Mouse (Mus musculus): ENCODE data around the gene Specc1l. TPM values are rescaled to one million over a fixed set of nuclear protein-coding genes. Genes with fewer than 3 reads are reported as not detected.

The Specc1l gene
- polyA plus RNA-seq, 1 experiment from 2014 or later = 47.3 TPM

DNA sequence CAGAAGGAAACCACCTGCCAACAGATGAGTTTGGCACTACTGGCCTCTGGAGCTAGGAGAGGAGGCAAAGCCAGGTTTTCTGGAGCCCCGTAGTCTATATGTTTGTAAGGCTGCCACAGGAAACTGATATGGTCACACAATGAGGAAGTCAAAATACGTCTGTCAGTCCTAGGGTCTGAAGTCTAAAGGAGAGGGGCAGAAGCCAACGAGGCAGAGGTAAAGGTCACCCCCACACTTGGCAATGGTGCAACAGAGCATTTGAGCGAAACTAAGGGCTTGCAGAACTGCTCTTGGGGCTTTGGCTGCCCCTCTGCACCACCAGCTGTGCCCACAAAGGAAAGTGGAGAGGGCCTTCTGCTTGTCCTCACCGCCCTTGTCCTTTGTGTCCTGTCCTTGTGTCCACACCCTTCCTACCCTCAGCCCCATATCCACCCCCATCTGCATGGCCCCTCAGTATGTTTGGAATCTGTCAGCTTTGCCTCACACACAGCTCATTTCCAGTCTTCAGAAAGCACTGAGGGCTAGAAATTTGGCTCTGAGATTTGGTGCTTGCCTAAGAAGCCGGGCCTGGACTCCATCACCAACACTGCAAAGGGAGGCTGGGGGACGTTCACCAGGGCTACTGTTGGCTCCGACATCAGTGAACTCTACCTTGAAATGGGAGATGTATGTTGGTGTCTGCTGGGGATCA lies 24.4 kb upstream of the Specc1l start:
- Histone ChIP-seq H3K4me2 (no peak overlapping the region), H3K9ac (no peak overlapping the region), H3K9me3 (no peaks in the 10 kb centered on the region), H3K27ac (peak overlapping the region; percentile 84), H3K4me1 (peaks cover 39% of the 10 kb centered on the region), H3K36me3 (0 out of 2 replicates have a peak, but pooled peaks cover 5% of the 10 kb centered on the region), H3K27me3 (no peaks in the 10 kb centered on the region), H3K4me3 (no peak overlapping the region)
- WGBS = 31% methylated on average over 8 of the region's 8 CpGs
- ATAC-seq (ENCODE audit: borderline replicate concordance, extremely low read depth, low FRiP score, low TSS enrichment) = peak; percentile 82

DNA sequence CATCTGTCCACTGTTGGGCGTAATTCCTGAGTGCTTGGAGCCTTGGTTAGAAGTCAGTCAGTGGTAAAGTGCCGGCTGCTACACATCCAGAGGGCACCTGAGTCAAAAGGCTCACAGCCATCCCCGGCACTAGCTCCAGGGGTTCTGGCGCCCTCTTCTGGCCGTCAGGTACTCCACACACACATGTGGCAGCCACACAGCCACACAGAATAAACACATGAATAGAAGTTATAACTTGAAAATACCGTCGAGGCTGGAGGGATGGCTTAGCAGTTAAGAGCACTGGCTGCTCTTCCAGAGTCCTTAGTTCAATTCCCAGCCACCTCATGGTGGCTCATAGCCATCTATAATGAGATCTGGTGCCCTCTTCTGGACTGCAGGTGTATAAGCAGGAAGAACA lies 20.2 kb upstream of the Specc1l start:
- Histone ChIP-seq H3K36me3 (no peaks in the 10 kb centered on the region), H3K4me2 (no peak overlapping the region), H3K9ac (no peak overlapping the region), H3K4me3 (no peak overlapping the region), H3K27me3 (no peaks in the 10 kb centered on the region), H3K9me3 (0 out of 2 replicates have a peak, but pooled peaks cover 3% of the 10 kb centered on the region), H3K4me1 (peaks cover 20% of the 10 kb centered on the region), H3K27ac (no peak overlapping the region)
- no peak for ATAC-seq (ENCODE audit: borderline replicate concordance, extremely low read depth, low FRiP score, low TSS enrichment)
- 47% methylated on average over 7 of the region's 7 CpGs for WGBS

DNA sequence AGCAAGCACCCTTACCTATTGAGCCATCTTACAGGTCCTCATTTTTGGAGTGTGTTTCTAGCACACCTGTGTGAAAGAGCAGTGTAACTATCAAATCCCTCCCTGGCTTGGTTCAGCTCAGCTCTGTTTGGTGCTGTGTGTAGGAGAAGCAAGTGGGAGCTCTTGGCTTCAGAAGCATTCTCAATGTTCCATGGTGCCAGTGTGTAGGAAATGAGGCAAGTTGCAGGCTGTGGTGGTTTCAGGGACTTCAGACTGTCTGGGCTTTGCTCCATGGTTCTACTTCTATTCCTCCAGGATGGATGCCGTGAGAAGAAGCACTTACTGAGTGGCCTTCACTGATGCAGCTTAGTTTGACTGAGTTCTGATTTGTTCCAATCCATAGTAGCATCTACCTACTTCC lies 14.1 kb upstream of the Specc1l start:
- ATAC-seq (ENCODE audit: borderline replicate concordance, extremely low read depth, low FRiP score, low TSS enrichment) = no peak
- no peak overlapping the region for H3K27ac ChIP-seq
- H3K4me2 ChIP-seq = no peak overlapping the region
- H3K36me3 ChIP-seq = no peaks in the 10 kb centered on the region
- H3K27me3 ChIP-seq = no peaks in the 10 kb centered on the region
- 0 out of 2 replicates have a peak, but pooled peaks cover 2% of the 10 kb centered on the region for H3K9me3 ChIP-seq
- no peak overlapping the region for H3K9ac ChIP-seq
- peaks cover 10% of the 10 kb centered on the region; the same call in 1 of the 2 replicates for H3K4me1 ChIP-seq
- 89% methylated on average over 1 of the region's 1 CpGs for WGBS
- no peak overlapping the region for H3K4me3 ChIP-seq

DNA sequence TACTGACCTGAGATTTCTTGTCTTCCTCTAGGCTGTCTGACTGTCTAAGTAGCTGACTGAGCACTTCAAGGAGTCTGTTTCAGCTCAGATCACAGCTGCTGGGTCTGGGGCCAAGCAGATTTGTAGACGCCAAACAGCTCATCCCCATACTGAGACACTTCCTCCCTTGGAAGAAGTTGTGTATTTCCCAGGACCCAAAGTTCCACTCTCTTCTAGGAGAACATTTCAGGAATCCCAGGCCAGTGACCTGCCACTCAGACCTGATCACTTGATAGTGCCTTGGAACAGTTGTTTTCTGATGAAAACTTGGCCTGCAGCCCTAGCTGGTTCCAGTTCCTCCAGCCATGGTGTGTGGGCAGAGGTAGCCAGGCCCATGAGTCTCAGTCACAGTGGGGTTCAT lies 11.1 kb upstream of the Specc1l start:
- Histone ChIP-seq H3K9me3 (no peaks in the 10 kb centered on the region), H3K4me3 (no peak overlapping the region), H3K36me3 (no peaks in the 10 kb centered on the region), H3K4me2 (no peak overlapping the region), H3K9ac (no peak overlapping the region), H3K4me1 (peaks cover 10% of the 10 kb centered on the region; the same call in 1 of the 2 replicates), H3K27ac (peak overlapping the region; percentile 75), H3K27me3 (no peaks in the 10 kb centered on the region)
- WGBS = 38% methylated on average over 1 of the region's 1 CpGs
- ATAC-seq (ENCODE audit: borderline replicate concordance, extremely low read depth, low FRiP score, low TSS enrichment) = peak; percentile 92

DNA sequence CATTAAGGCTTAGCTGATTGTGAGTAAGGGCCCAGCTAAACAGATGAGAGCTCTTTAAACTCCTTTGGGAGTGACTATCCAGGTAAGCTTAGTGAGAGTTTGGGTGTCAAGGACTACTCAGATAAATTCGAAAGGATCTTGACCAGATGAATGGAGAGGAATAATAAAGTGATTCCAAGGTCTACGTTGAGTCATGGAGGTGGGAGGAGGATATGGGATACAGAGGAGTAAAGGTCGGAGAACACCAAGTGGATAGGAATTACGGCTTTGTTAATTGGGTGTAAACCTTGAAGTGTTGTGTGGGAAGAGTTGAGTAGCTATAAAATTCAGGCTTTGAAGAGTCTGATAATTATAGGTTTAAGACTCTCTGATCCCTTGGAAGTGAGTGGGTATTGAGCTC lies 5.7 kb upstream of the Specc1l start:
- no peaks in the 10 kb centered on the region for H3K27me3 ChIP-seq
- no peak overlapping the region for H3K27ac ChIP-seq
- H3K36me3 ChIP-seq = no peaks in the 10 kb centered on the region
- H3K4me1 ChIP-seq = peaks cover 7% of the 10 kb centered on the region; the same call in 1 of the 2 replicates
- no peaks in the 10 kb centered on the region for H3K9me3 ChIP-seq
- no peak overlapping the region for H3K4me2 ChIP-seq
- H3K4me3 ChIP-seq = no peak overlapping the region
- WGBS = 73% methylated on average over 4 of the region's 4 CpGs
- no peak for ATAC-seq (ENCODE audit: borderline replicate concordance, extremely low read depth, low FRiP score, low TSS enrichment)
- no peak overlapping the region for H3K9ac ChIP-seq

DNA sequence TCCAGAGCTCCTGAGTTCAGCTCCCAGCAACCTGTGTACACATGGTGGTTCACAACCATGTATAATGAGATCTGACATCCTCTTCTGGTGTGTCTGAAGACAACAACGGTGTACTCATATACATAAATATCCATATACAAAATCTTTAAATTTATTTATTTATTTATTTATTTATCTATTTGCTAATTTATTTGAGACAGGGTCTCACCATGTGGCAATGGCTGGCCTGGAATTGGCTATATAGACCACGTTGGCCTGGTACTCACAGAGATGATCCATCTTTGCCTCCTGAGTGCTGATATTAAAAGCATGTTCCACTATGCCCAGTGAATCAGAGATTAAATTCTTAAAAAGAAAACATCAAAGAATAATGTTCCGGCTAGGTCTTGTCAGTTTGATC lies 1.0 kb upstream of the Specc1l start:
- no peak overlapping the region for H3K9ac ChIP-seq
- H3K36me3 ChIP-seq = no peaks in the 10 kb centered on the region
- H3K27ac ChIP-seq = no peak overlapping the region
- no peaks in the 10 kb centered on the region for H3K27me3 ChIP-seq
- no peak overlapping the region for H3K4me2 ChIP-seq
- H3K4me1 ChIP-seq = peaks cover 8% of the 10 kb centered on the region
- no peaks in the 10 kb centered on the region for H3K9me3 ChIP-seq
- ATAC-seq (ENCODE audit: borderline replicate concordance, extremely low read depth, low FRiP score, low TSS enrichment) = no peak
- 91% methylated on average over 3 of the region's 3 CpGs for WGBS
- no peak overlapping the region for H3K4me3 ChIP-seq

DNA sequence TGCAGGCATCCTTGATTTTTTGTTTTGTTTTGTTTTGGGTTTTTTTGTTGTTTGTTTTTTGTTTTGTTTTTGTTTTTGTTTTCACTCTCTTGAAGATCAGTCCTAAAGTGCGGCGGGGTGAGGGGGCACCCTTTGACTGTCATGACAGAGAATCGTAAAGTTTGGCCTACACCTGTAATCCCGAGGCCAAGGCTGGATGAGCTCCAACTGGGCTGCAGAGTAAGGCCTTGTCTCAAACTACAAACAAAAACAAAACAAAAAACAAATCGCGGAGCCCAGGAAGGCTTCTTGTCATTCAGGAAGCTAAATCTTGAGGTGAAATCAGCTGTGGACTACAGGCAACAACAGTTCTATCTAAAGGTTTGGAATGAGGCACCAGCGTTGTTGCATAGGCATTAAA lies 1.1 kb downstream of the Specc1l start:
- Histone ChIP-seq H3K27ac (no peak overlapping the region), H3K36me3 (no peaks in the 10 kb centered on the region), H3K4me3 (peak overlapping the region; percentile 93), H3K9ac (peak overlapping the region; percentile 94), H3K4me1 (peaks cover 12% of the 10 kb centered on the region), H3K27me3 (no peaks in the 10 kb centered on the region), H3K4me2 (peak overlapping the region; percentile 72), H3K9me3 (no peaks in the 10 kb centered on the region)
- ATAC-seq (ENCODE audit: borderline replicate concordance, extremely low read depth, low FRiP score, low TSS enrichment) = no peak
- 41% methylated on average over 7 of the region's 7 CpGs for WGBS

DNA sequence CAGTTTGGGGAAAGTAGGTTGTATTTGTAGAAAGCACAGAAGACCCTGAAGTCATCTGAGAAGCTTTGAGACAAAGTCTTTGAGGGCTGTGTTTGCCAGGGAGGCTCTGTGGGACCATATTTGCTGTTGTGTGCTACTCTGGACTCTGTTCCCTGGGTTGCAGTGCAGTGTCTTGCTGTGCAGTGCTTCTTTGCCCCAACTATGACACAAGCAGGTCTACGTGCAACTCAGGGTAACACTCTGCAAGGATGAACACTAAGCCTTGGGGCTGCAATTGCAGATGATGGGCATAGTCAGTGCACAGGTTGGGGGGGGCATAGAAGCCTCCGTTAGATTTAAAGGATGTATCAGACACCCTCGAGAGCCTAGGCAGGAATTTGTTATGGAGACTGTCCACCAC lies 8.8 kb downstream of the Specc1l start:
- Histone ChIP-seq H3K9ac (no peak overlapping the region), H3K4me2 (no peak overlapping the region), H3K36me3 (no peaks in the 10 kb centered on the region), H3K4me3 (no peak overlapping the region), H3K27me3 (no peaks in the 10 kb centered on the region), H3K27ac (no peak overlapping the region), H3K9me3 (no peaks in the 10 kb centered on the region), H3K4me1 (peaks cover 32% of the 10 kb centered on the region)
- 83% methylated on average over 3 of the region's 3 CpGs for WGBS
- no peak for ATAC-seq (ENCODE audit: borderline replicate concordance, extremely low read depth, low FRiP score, low TSS enrichment)

DNA sequence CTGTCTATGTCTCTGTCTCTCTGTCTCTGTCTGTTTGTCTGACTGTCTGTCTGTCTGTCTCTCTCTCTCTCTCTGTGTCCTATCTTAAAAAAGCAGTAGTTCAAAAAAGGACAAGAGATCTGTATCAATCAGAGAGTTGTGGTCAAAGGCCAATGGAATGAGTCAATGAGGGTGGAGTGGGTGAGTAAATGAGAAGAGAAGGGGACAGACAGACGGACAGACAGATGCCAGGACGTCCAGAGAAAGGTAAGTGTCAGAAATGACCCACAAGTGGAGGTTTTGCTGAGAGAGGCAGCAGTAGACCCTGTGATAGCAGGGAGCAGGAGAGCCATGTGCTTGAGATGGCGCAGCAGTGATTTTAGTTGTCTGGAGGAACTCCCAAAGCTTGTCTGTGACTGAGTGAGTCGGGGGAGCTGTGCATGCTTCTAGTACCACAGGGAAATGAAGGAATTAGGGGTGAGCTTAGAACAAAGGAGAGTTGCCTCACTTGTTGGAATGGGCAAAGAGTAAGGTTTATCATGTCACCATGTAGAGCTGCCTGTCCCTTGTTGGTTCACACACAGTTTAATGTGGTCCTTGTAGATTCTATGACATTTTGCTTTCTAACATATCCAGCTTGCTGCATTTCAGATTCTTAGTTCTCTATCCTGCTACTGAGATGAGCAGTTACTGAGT lies 10.2 kb downstream of the Specc1l start:
- H3K9ac ChIP-seq = no peak overlapping the region
- H3K4me3 ChIP-seq = no peak overlapping the region
- peak overlapping the region; percentile 11; the same call in 1 of the 2 replicates for H3K27ac ChIP-seq
- H3K9me3 ChIP-seq = no peaks in the 10 kb centered on the region
- H3K4me2 ChIP-seq = no peak overlapping the region
- ATAC-seq (ENCODE audit: borderline replicate concordance, extremely low read depth, low FRiP score, low TSS enrichment) = no peak
- H3K27me3 ChIP-seq = no peaks in the 10 kb centered on the region
- no peaks in the 10 kb centered on the region for H3K36me3 ChIP-seq
- 60% methylated on average over 4 of the region's 4 CpGs for WGBS
- H3K4me1 ChIP-seq = peaks cover 32% of the 10 kb centered on the region

DNA sequence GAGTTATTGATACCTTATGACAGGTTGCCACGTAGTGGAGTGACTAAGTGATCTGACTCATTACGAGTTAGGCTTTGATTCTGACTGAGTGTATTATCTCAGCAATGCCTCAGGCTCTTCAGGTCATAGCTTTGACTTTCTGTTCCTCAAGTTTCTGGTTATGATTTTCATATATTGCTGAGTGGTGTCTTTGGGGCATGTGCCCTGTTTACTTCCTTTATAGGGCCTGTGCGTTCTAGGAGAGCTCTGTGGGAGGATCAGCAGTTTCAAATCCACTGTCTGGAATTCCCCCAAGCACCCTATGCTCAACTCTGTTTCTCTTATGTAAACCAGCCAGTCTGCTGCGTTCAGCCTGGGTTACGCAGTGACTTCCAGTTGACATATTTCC lies 10.7 kb downstream of the Specc1l start:
- no peak for ATAC-seq (ENCODE audit: borderline replicate concordance, extremely low read depth, low FRiP score, low TSS enrichment)
- H3K4me3 ChIP-seq = no peak overlapping the region
- H3K4me2 ChIP-seq = no peak overlapping the region
- peak overlapping the region; percentile 11; the same call in 1 of the 2 replicates for H3K27ac ChIP-seq
- no peaks in the 10 kb centered on the region for H3K27me3 ChIP-seq
- H3K9me3 ChIP-seq = no peaks in the 10 kb centered on the region
- H3K9ac ChIP-seq = no peak overlapping the region
- H3K36me3 ChIP-seq = no peaks in the 10 kb centered on the region
- whole genome bisulfite sequencing = 51% methylated on average over 5 of the region's 5 CpGs
- H3K4me1 ChIP-seq = peaks cover 28% of the 10 kb centered on the region

DNA sequence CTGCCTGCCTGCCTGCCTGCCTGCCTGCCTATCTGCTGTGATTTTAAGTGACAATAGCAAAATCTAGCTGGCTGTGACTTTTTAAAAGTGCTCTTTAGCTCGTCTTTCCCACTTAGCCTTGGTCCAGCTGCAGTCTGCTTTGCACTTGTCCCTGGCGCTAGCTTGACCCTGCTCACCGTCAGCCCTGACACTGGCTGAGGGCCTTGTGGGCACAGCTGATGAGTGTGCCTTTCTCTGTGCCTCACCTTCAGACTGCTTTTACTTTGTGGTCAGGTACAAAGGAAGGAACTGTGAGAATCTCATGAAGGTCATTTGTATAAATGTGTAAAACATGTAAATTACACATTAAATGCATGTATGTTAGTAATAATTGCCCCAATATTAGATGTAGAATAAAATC lies 12.3 kb downstream of the Specc1l start:
- WGBS = 47% methylated on average over 3 of the region's 3 CpGs
- H3K4me2 ChIP-seq = no peak overlapping the region

DNA sequence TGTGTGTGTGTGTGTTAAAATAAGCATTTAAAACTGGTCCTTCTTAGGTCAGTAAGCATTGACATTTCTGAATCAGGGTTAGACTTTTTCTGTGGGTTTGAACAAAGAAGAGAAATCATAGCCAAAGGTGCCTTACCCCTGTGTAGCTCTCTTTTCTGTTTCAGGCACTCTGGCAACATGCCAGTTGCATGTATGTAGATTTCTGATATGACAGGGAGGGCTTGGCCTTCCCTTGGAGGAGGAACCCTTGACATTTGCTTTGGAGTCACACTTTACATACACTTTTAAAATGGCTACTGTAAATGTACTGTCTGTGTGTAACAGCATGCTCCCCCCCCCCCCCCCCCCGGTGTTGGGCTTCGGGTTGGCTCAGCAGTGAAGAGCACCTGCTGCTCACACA lies 12.8 kb downstream of the Specc1l start:
- H3K9me3 ChIP-seq = no peaks in the 10 kb centered on the region
- H3K4me3 ChIP-seq = no peak overlapping the region
- no peak overlapping the region for H3K4me2 ChIP-seq
- H3K4me1 ChIP-seq = peaks cover 28% of the 10 kb centered on the region
- no peak overlapping the region for H3K27ac ChIP-seq
- no CpG with 5 or more reads among the region's 2 CpGs for WGBS
- ATAC-seq (ENCODE audit: borderline replicate concordance, extremely low read depth, low FRiP score, low TSS enrichment) = no peak
- H3K9ac ChIP-seq = no peak overlapping the region
- H3K36me3 ChIP-seq = no peaks in the 10 kb centered on the region
- H3K27me3 ChIP-seq = no peaks in the 10 kb centered on the region

More for the DNA sequence above, 12.3 kb downstream of the Specc1l start:
- Histone ChIP-seq H3K4me1 (peaks cover 28% of the 10 kb centered on the region), H3K4me3 (no peak overlapping the region), H3K9ac (no peak overlapping the region), H3K36me3 (no peaks in the 10 kb centered on the region), H3K27me3 (no peaks in the 10 kb centered on the region), H3K9me3 (no peaks in the 10 kb centered on the region), H3K27ac (no peak overlapping the region)
- ATAC-seq (ENCODE audit: borderline replicate concordance, extremely low read depth, low FRiP score, low TSS enrichment) = no peak
